Mouse (Mus musculus): ENCODE data around the gene Sphk1.

DNA sequence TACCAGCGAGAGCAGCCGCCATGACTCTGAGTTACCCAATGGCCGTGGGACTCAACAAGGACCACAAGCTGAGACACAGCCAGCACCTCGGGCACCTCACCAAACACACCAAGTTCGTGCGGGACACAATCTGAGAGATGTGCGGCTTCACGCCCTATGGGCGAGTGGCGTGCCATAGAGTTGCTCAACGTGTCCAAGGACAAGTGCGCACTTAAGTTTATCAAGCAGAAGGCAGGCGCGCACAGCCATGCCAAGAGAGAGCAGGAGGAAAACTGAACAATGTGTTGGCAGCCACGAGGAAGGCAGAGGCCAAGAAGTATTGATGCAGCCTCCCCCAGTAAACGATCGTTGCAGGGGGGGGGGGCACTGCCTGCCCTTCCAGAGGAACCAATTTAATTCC is 26.2 kb upstream of the Sphk1 start:
- TF ChIP-seq ETS1 (IDR thresholded peaks at IDR 0.05; ENCODE audit: low read depth, low read length): no peak
- no peak for TF ChIP-seq POLR2A (IDR thresholded peaks at IDR 0.05; ENCODE audit: control insufficient read depth in 1 of 2, insufficient read depth in 1 of 2, low read depth in 1 of 2, low read length in 2 of 2, poor library complexity in 1 of 2)
- TF ChIP-seq RAD21 (IDR thresholded peaks at IDR 0.05; ENCODE audit: low read depth, low read length): no peak
- TF ChIP-seq TAL1 (IDR thresholded peaks at IDR 0.05; ENCODE audit: low read length): no peak
